Mouse (Mus musculus) liver, embryonic 15.5 days (tissue): Measurements from ENCODE around the gene Khsrp. TPM values are rescaled to one million over a fixed set of nuclear protein-coding genes. Genes with fewer than 3 reads are reported as not detected.

Experiments used
- ATAC-seq: fragments of 200-750 bp; cut with Nextera tagmentation; 2 replicates; pipeline ENCODE4 v1.8.0; 2017; ENCODE audit warnings: moderate number of reproducible peaks, mild to moderate bottlenecking, moderate library complexity; ENCODE audit not compliant: insufficient read depth
- H3K27ac ChIP-seq: fragments of 300-500 bp; sonication (generic); replicated peaks from 2 replicates; pipeline ENCODE4 v1.5.1; 2015; ENCODE audit warnings: mild to moderate bottlenecking, inconsistent platforms
- H3K27me3 ChIP-seq: fragments of 300-500 bp; sonication (generic); 2 replicates; pipeline ENCODE4 v1.6.1; 2015; ENCODE audit warnings: mild to moderate bottlenecking, inconsistent platforms
- H3K36me3 ChIP-seq: fragments of 300-500 bp; sonication (generic); replicated peaks from 2 replicates; pipeline ENCODE4 v1.6.1; 2015; ENCODE audit warnings: moderate library complexity, mild to moderate bottlenecking, inconsistent platforms
- H3K4me1 ChIP-seq: fragments of 300-500 bp; sonication (generic); replicated peaks from 2 replicates; pipeline ENCODE4 v1.6.1; 2015; ENCODE audit warnings: inconsistent platforms
- H3K4me2 ChIP-seq: fragments of 300-500 bp; sonication (generic); 2 replicates; pipeline ENCODE4 v1.6.1; 2015; ENCODE audit warnings: moderate library complexity, mild to moderate bottlenecking, inconsistent platforms
- H3K4me3 ChIP-seq: fragments of 300-500 bp; sonication (generic); replicated peaks from 2 replicates; pipeline ENCODE4 v1.5.1; 2015; ENCODE audit warnings: mild to moderate bottlenecking, inconsistent platforms
- H3K9ac ChIP-seq: fragments of 300-500 bp; sonication (generic); 2 replicates; pipeline ENCODE4 v1.6.1; 2015; ENCODE audit warnings: moderate library complexity, mild to moderate bottlenecking, inconsistent platforms
- H3K9me3 ChIP-seq: fragments of 300-500 bp; sonication (generic); replicated peaks from 2 replicates; pipeline ENCODE4 v1.6.1; 2016; ENCODE audit warnings: inconsistent platforms
- WGBS: fragments of 180-500 bp; shearing (Covaris S2); methylation state at CpG from one replicate; pipeline ENCODE4 v1.1.7; 2015; ENCODE audit warnings: mixed read lengths; ENCODE audit not compliant: insufficient replicate concordance; 5-methylcytosine and 5-hydroxymethylcytosine counted together
- polyA plus RNA-seq: library from polyadenylated mRNA; unstranded; fragments of >200 nt; fragmentation: Nextera tagmentation; extraction: Ambion mirVana; gene quantifications from 2 replicates; pipeline ENCODE4 v1.2.1, GENCODE M21; 2015

Khsrp gene
- polyA plus RNA-seq, 1 experiment from 2014 or later = 21.4 TPM

GRCm38 (mm10) chr17:56988441-56988840, 42.9 kb downstream of the Khsrp start:
- H3K27ac ChIP-seq = no peak overlapping the region
- H3K4me2 ChIP-seq = no peak overlapping the region
- ATAC-seq = no peak
- no peak overlapping the region for H3K4me3 ChIP-seq
- H3K36me3 ChIP-seq = peaks cover 18% of the 10 kb centered on the region
- H3K9me3 ChIP-seq = no peaks in the 10 kb centered on the region
- no peak overlapping the region for H3K9ac ChIP-seq
- 70% methylated on average over 7 of the region's 7 CpGs for WGBS
- H3K27me3 ChIP-seq = no peaks in the 10 kb centered on the region
- H3K4me1 ChIP-seq = peaks cover 24% of the 10 kb centered on the region

GRCm38 (mm10) chr17:56986105-56986805, 45.1 kb downstream of the Khsrp start:
- Histone ChIP-seq H3K9me3 (no peaks in the 10 kb centered on the region), H3K27ac (no peak overlapping the region), H3K4me1 (peaks cover 16% of the 10 kb centered on the region), H3K4me2 (no peak overlapping the region), H3K9ac (no peak overlapping the region), H3K27me3 (no peaks in the 10 kb centered on the region), H3K36me3 (no peaks in the 10 kb centered on the region), H3K4me3 (no peak overlapping the region)
- WGBS = 73% methylated on average over 3 of the region's 3 CpGs
- ATAC-seq = no peak

- Histone ChIP-seq H3K36me3 (no peaks in the 10 kb centered on the region), H3K9me3 (no peaks in the 10 kb centered on the region), H3K4me1 (peaks cover 10% of the 10 kb centered on the region; the same call in 1 of the 2 replicates), H3K27me3 (no peaks in the 10 kb centered on the region), H3K9ac (no peak overlapping the region), H3K27ac (no peak overlapping the region), H3K4me3 (no peak overlapping the region), H3K4me2 (no peak overlapping the region)
- no peak for ATAC-seq
- 60% methylated on average over 3 of the region's 3 CpGs for WGBS
Measured at GRCm38 (mm10) chr17:56985656-56986055, 45.7 kb downstream of the Khsrp start.

GRCm38 (mm10) chr17:56984886-56985285, 46.4 kb downstream of the Khsrp start:
- no peaks in the 10 kb centered on the region for H3K27me3 ChIP-seq
- H3K4me3 ChIP-seq = no peak overlapping the region
- H3K9ac ChIP-seq = no peak overlapping the region
- no peak overlapping the region for H3K4me2 ChIP-seq
- H3K9me3 ChIP-seq = no peaks in the 10 kb centered on the region
- H3K4me1 ChIP-seq = peaks cover 10% of the 10 kb centered on the region; the same call in 1 of the 2 replicates
- WGBS = 63% methylated on average over 9 of the region's 9 CpGs
- no peaks in the 10 kb centered on the region for H3K36me3 ChIP-seq
- H3K27ac ChIP-seq = no peak overlapping the region
- no peak for ATAC-seq

- H3K27me3 ChIP-seq = no peaks in the 10 kb centered on the region
- H3K9ac ChIP-seq = no peak within 1 kb of the TSS
- H3K4me2 ChIP-seq = no peak within 1 kb of the TSS
- 62% methylated on average over 5 of the region's 5 CpGs for WGBS
- ATAC-seq = no peak
- H3K4me3 ChIP-seq = no peak within 1 kb of the TSS
- no peaks in the 10 kb centered on the region for H3K9me3 ChIP-seq
- no peaks in the 10 kb centered on the region for H3K36me3 ChIP-seq
- H3K27ac ChIP-seq = no peak within 1 kb of the TSS
- 0 out of 2 replicates have a peak, but pooled peaks cover 7% of the 10 kb centered on the region for H3K4me1 ChIP-seq
Measured at GRCm38 (mm10) chr17:56982013-56982412, 49.3 kb downstream of the Khsrp start, which contains the start of gene Acer1. Gene Acer1, minus strand, starts transcription at chr17:56982126.

- Histone ChIP-seq H3K9ac (no peak overlapping the region), H3K36me3 (no peaks in the 10 kb centered on the region), H3K9me3 (no peaks in the 10 kb centered on the region), H3K4me2 (no peak overlapping the region), H3K4me3 (no peak overlapping the region), H3K4me1 (0 out of 2 replicates have a peak, but pooled peaks cover 11% of the 10 kb centered on the region), H3K27ac (no peak overlapping the region), H3K27me3 (no peaks in the 10 kb centered on the region)
- 54% methylated on average over 7 of the region's 7 CpGs for WGBS
- ATAC-seq = no peak
Measured at GRCm38 (mm10) chr17:56981049-56981448, 50.3 kb downstream of the Khsrp start.

GRCm38 (mm10) chr17:56979524-56979923, 51.8 kb downstream of the Khsrp start:
- 34% methylated on average over 7 of the region's 8 CpGs for WGBS
- H3K9me3 ChIP-seq = no peaks in the 10 kb centered on the region
- no peaks in the 10 kb centered on the region for H3K36me3 ChIP-seq
- ATAC-seq = no peak
- no peak overlapping the region for H3K4me2 ChIP-seq
- H3K4me1 ChIP-seq = peaks cover 11% of the 10 kb centered on the region; the same call in 1 of the 2 replicates
- H3K4me3 ChIP-seq = no peak overlapping the region
- H3K27ac ChIP-seq = no peak overlapping the region
- no peaks in the 10 kb centered on the region for H3K27me3 ChIP-seq
- no peak overlapping the region for H3K9ac ChIP-seq

GRCm38 (mm10) chr17:56976531-56977390, 54.6 kb downstream of the Khsrp start:
- Histone ChIP-seq H3K4me3 (no peak overlapping the region), H3K27ac (no peak overlapping the region), H3K27me3 (peaks cover 2% of the 10 kb centered on the region; the same call in 1 of the 2 replicates), H3K9ac (no peak overlapping the region), H3K9me3 (no peaks in the 10 kb centered on the region), H3K4me1 (peaks cover 11% of the 10 kb centered on the region; the same call in 1 of the 2 replicates), H3K36me3 (no peaks in the 10 kb centered on the region), H3K4me2 (no peak overlapping the region)
- no peak for ATAC-seq
- WGBS = 49% methylated on average over 8 of the region's 8 CpGs

GRCm38 (mm10) chr17:56975391-56975790, 55.9 kb downstream of the Khsrp start:
- no peak overlapping the region for H3K4me3 ChIP-seq
- WGBS = 51% methylated on average over 3 of the region's 3 CpGs
- no peaks in the 10 kb centered on the region for H3K36me3 ChIP-seq
- no peak for ATAC-seq
- no peak overlapping the region for H3K4me2 ChIP-seq
- no peaks in the 10 kb centered on the region for H3K9me3 ChIP-seq
- peaks cover 11% of the 10 kb centered on the region; the same call in 1 of the 2 replicates for H3K4me1 ChIP-seq
- no peak overlapping the region for H3K9ac ChIP-seq
- H3K27me3 ChIP-seq = peaks cover 12% of the 10 kb centered on the region
- no peak overlapping the region for H3K27ac ChIP-seq

- H3K27me3 ChIP-seq = peaks cover 18% of the 10 kb centered on the region
- no peak overlapping the region for H3K9ac ChIP-seq
- no peaks in the 10 kb centered on the region for H3K36me3 ChIP-seq
- no peak overlapping the region for H3K4me3 ChIP-seq
- no peak overlapping the region for H3K4me2 ChIP-seq
- H3K4me1 ChIP-seq = peaks cover 7% of the 10 kb centered on the region; the same call in 1 of the 2 replicates
- ATAC-seq = no peak
- H3K9me3 ChIP-seq = no peaks in the 10 kb centered on the region
- WGBS = 56% methylated on average over 5 of the region's 5 CpGs
- H3K27ac ChIP-seq = no peak overlapping the region
Measured at GRCm38 (mm10) chr17:56974708-56975240, 56.5 kb downstream of the Khsrp start.
